Mouse (Mus musculus) midbrain, embryonic 11.5 days (tissue): ENCODE results near the gene Gm2a. TPM values are rescaled to one million over a fixed set of nuclear protein-coding genes. Genes with fewer than 3 reads are reported as not detected.

Experiments used
- ATAC-seq: fragments of 200-750 bp; cut with Nextera tagmentation; 2 replicates; pipeline ENCODE4 v1.8.0; 2017; ENCODE audit warnings: moderate TSS enrichment, moderate library complexity; ENCODE audit not compliant: low FRiP score
- DNase-seq: peaks from one replicate; pipeline ENCODE4 v3.0.0; 2015; ENCODE audit warnings: low spot score; ENCODE audit errors: missing footprints
- H3K27ac ChIP-seq: fragments of 300-500 bp; sonication (generic); 2 replicates; pipeline ENCODE4 v1.5.1; 2014; ENCODE audit warnings: low read depth, low read length
- H3K27me3 ChIP-seq: fragments of 300-500 bp; sonication (generic); 2 replicates; pipeline ENCODE4 v1.6.1; 2014; ENCODE audit warnings: mild to moderate bottlenecking, low read length, moderate library complexity, mixed read lengths; ENCODE audit not compliant: control insufficient read depth, insufficient read depth
- H3K36me3 ChIP-seq: fragments of 300-500 bp; sonication (generic); 2 replicates; pipeline ENCODE4 v1.6.1; 2014; ENCODE audit warnings: mild to moderate bottlenecking, low read length, moderate library complexity, mixed read lengths; ENCODE audit not compliant: control insufficient read depth, insufficient read depth
- H3K4me1 ChIP-seq: fragments of 300-500 bp; sonication (generic); 2 replicates; pipeline ENCODE4 v1.6.1; 2014; ENCODE audit warnings: low read length; ENCODE audit not compliant: control insufficient read depth, insufficient read depth
- H3K4me2 ChIP-seq: fragments of 300-500 bp; sonication (generic); 2 replicates; pipeline ENCODE4 v1.6.1; 2014; ENCODE audit warnings: mild to moderate bottlenecking, moderate library complexity
- H3K4me3 ChIP-seq: fragments of 300-500 bp; sonication (generic); 2 replicates; pipeline ENCODE4 v1.5.1; 2014; ENCODE audit warnings: low read depth, low read length
- H3K9ac ChIP-seq: fragments of 300-500 bp; sonication (generic); 2 replicates; pipeline ENCODE4 v1.6.1; 2014; ENCODE audit warnings: low read length
- H3K9me3 ChIP-seq: fragments of 300-500 bp; sonication (generic); 2 replicates; pipeline ENCODE4 v1.6.1; 2016; ENCODE audit warnings: low read length; ENCODE audit not compliant: control insufficient read depth
- WGBS: fragments of 180-500 bp; shearing (Covaris S2); extraction: QIAGEN DNeasy Blood & Tissue Kit; methylation state at CpG from one replicate; pipeline ENCODE4 v1.1.7; 2014; 5-methylcytosine and 5-hydroxymethylcytosine counted together
- polyA plus RNA-seq: library from polyadenylated mRNA; unstranded; fragments of >200 nt; fragmentation: Nextera tagmentation; extraction: Ambion mirVana; gene quantifications from 2 replicates; pipeline ENCODE4 v1.2.1, GENCODE M21; 2014

The Gm2a gene
- polyA plus RNA-seq, 1 experiment from 2014 or later: 15.0 TPM

DNA sequence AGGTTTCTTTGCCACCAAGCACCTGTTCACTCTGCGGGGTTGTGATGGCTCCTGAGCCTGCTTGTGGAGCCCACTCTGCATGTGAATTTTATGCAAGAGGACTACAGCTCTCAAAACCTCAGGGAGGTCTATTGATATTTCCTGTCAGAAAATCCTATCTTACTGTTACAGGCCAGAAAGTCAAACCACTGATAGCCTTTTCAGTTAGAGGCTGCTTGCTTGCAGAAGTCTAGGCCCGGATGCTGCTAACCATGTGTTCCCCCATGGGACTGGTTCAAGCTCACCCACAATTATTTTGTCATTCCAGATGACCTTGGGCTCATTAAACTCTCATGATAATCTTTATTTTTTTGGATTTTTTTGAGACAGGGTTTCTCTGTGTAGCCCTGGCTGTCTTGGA is 19.1 kb downstream of the Gm2a start:
- Histone ChIP-seq H3K4me2 (no peak overlapping the region), H3K4me1 (no peaks in the 10 kb centered on the region), H3K27ac (no peak overlapping the region), H3K27me3 (no peaks in the 10 kb centered on the region), H3K4me3 (no peak overlapping the region), H3K36me3 (no peaks in the 10 kb centered on the region), H3K9me3 (no peaks in the 10 kb centered on the region), H3K9ac (no peak overlapping the region)
- WGBS: 89% methylated on average over 2 of the region's 2 CpGs
- DNase-seq (no peak), ATAC-seq (no peak)

DNA sequence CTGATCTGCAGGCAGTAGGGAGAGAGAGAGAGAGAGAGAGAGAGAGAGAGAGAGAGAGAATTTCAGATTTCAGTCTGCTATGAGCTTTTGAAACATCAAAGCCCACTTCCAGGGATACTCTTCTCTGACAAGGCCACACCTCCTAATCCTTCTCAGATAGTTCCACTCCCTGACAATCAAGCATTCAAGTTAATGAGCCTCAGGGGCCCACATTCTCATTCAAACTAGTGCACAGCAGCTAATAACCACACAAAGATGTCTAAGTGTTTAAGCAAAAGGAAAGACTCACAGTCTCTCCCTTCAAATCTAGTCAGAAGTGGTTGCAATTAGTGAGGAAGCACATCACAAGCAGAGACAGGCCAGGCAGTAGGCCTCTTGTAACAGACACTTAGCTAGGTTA is 22.4 kb downstream of the Gm2a start:
- Histone ChIP-seq H3K36me3 (no peaks in the 10 kb centered on the region), H3K27ac (no peak overlapping the region), H3K4me2 (no peak overlapping the region)

DNA sequence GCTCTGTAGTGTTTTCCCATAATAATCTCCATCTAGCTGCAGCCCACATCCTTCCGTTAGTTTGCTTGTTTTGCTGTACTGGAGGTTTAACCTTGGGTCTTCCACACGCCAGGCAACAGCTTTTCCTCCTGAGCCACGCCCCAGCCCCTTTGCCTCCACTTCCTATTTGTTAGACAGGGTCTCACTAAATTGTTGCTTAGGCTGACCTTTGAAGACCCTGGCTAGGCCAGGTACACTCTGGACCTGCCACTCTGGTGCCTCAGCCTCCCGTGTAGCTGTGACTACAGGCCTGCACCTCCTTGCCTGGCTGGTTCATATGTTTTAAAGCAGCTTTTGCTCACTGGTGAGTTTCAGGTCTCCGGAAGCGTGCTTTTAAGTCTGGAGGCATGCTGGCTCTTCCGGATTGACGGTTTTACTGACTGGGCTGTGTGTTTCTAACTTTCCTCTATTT is 22.9 kb downstream of the Gm2a start:
- H3K36me3 ChIP-seq: no peaks in the 10 kb centered on the region
- WGBS: 86% methylated on average over 8 of the region's 8 CpGs
- H3K9ac ChIP-seq: no peak overlapping the region
- no peaks in the 10 kb centered on the region for H3K4me1 ChIP-seq
- no peaks in the 10 kb centered on the region for H3K9me3 ChIP-seq
- H3K4me2 ChIP-seq: no peak overlapping the region
- H3K4me3 ChIP-seq: no peak overlapping the region
- ATAC-seq (no peak), DNase-seq (no peak)
- H3K27ac ChIP-seq: no peak overlapping the region
- H3K27me3 ChIP-seq: no peaks in the 10 kb centered on the region

More for the DNA sequence above, 22.4 kb downstream of the Gm2a start:
- no peak for DNase-seq
- no peaks in the 10 kb centered on the region for H3K27me3 ChIP-seq
- no peak overlapping the region for H3K9ac ChIP-seq
- no peaks in the 10 kb centered on the region for H3K4me1 ChIP-seq
- no peak overlapping the region for H3K4me3 ChIP-seq
- ATAC-seq: no peak
- H3K9me3 ChIP-seq: no peaks in the 10 kb centered on the region

DNA sequence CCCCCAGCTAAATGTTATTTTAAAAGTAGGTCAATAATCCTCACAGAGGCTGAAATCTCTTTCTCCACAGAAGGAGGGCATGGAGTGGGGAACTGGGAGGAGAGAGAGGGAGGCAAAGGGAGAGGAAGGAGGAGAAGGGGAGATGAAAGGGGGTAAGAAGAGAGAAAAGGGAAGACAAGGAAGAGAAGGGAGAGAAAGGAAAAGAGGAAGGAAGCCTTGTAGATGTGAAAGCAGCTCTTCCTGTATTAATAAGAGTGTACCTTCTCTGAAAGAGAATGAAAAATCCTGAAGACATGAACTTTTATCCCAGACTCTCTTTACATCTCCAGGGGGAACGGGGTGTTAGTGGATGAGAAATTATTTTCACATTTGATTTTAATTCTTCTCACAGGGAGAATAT is 23.5 kb downstream of the Gm2a start:
- Histone ChIP-seq H3K36me3 (no peaks in the 10 kb centered on the region), H3K4me1 (no peaks in the 10 kb centered on the region), H3K9ac (no peak overlapping the region), H3K4me3 (no peak overlapping the region), H3K4me2 (no peak overlapping the region), H3K27me3 (no peaks in the 10 kb centered on the region), H3K27ac (no peak overlapping the region), H3K9me3 (no peaks in the 10 kb centered on the region)
- ATAC-seq (no peak), DNase-seq (no peak)
- 93% methylated on average over 1 of the region's 1 CpGs for WGBS

DNA sequence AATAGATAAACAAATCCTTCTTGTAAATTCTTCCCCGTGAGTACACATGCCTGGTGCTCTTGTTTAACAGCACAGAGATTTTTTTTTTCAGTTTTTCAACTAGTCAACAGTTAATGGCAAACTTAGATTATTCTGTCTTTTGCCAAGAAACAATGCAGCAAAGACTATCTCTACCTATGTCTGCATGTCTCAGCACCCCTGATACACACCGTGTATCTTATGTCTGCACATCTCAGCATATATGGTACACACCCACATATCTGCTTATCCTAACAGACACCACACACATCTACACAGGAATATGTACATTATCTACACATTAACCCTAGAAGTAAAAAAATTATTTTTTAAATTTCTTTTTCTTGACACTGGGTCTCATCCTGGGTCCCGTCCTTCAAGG is 28.7 kb downstream of the Gm2a start:
- Histone ChIP-seq H3K4me1 (no peaks in the 10 kb centered on the region), H3K4me3 (no peak overlapping the region), H3K4me2 (no peak overlapping the region), H3K9me3 (no peaks in the 10 kb centered on the region), H3K9ac (no peak overlapping the region), H3K36me3 (no peaks in the 10 kb centered on the region), H3K27me3 (no peaks in the 10 kb centered on the region), H3K27ac (no peak overlapping the region)
- DNase-seq: no peak
- WGBS: 87% methylated on average over 3 of the region's 3 CpGs
- ATAC-seq: no peak

DNA sequence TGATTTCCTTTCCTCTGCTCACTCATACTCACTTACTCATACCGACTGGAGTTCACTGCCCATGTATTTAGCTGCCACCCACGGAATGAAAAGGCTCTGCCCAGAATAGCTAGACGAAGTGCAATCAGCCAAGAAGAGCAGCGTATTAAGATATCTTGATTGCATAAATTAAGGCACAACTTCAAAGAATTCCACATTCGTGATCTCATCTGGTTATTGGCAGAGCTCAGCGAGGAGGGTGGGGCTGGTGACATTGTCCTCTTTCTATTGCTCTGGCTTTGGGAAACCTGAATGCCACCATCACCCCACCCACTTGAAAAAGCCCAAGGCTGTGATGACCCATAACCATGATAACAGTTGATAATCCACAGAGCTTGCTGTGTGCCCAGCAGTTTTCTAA is 30.0 kb downstream of the Gm2a start:
- no peaks in the 10 kb centered on the region for H3K36me3 ChIP-seq
- DNase-seq (no peak), ATAC-seq (no peak)
- no peak overlapping the region for H3K4me3 ChIP-seq
- H3K9me3 ChIP-seq: no peaks in the 10 kb centered on the region
- no peak overlapping the region for H3K4me2 ChIP-seq
- 77% methylated on average over 6 of the region's 6 CpGs for WGBS
- no peaks in the 10 kb centered on the region for H3K4me1 ChIP-seq
- no peaks in the 10 kb centered on the region for H3K27me3 ChIP-seq
- no peak overlapping the region for H3K27ac ChIP-seq
- no peak overlapping the region for H3K9ac ChIP-seq

DNA sequence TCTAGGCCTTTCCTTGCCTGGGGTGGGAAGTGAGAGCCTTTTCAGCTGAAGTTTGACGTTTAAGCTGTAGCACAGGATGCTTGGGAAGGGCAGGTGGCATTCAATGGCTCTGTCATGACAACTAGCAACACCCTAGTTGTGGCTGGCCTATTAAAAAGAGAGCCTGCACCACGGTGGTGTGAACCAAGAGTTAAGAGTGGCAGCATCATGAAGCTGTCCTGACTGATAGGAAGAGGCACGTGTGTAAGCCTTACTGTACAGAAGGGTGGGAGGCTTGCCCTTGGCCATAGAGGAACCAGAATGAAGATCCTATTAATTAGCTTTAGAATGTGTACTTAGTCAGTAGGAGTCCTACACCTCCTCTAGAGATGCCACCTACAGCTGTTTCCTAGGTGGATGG is 30.5 kb downstream of the Gm2a start:
- Histone ChIP-seq H3K27me3 (no peaks in the 10 kb centered on the region), H3K27ac (no peak overlapping the region), H3K9me3 (no peaks in the 10 kb centered on the region), H3K4me3 (no peak overlapping the region), H3K4me2 (no peak overlapping the region), H3K36me3 (no peaks in the 10 kb centered on the region), H3K9ac (no peak overlapping the region), H3K4me1 (no peaks in the 10 kb centered on the region)
- ATAC-seq (no peak), DNase-seq (no peak)
- 82% methylated on average over 3 of the region's 3 CpGs for WGBS

DNA sequence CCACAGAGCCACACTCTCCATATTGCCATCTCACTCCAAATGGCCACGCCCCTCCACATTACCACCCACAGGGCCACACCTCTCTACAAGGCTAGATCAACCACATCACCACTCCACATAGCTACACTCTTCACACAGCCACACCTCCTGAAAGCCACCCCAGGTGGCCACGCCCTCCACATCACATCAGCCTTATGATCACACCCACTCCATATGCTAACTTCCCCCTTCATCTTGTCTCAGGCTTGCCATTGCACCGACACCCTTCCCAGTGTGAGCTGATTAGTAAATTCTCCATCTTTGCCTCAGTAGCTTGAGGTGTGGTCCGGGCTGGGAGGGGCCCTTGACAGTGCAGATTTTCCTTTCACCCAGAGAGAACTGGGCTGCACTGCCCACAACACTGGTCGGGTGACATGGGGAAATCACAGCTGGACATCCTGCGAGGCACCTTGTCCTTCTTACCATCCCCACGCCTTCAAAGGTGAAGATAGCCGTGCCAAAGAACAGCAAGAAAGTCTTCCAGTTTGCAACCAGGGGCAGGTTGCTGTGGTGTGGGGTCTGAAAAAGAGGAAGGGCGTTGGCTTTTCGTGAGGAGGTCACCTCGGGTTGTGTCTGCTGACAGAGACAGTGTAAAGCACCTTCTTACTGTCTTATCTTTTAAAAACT is 33.3 kb downstream of the Gm2a start:
- H3K4me1 ChIP-seq: no peaks in the 10 kb centered on the region
- H3K27ac ChIP-seq: no peak overlapping the region
- WGBS: 91% methylated on average over 11 of the region's 11 CpGs
- no peak overlapping the region for H3K4me2 ChIP-seq
- no peak overlapping the region for H3K9ac ChIP-seq
- no peak for DNase-seq
- no peaks in the 10 kb centered on the region for H3K36me3 ChIP-seq
- H3K27me3 ChIP-seq: no peaks in the 10 kb centered on the region
- ATAC-seq: no peak
- H3K4me3 ChIP-seq: no peak overlapping the region
- no peaks in the 10 kb centered on the region for H3K9me3 ChIP-seq

DNA sequence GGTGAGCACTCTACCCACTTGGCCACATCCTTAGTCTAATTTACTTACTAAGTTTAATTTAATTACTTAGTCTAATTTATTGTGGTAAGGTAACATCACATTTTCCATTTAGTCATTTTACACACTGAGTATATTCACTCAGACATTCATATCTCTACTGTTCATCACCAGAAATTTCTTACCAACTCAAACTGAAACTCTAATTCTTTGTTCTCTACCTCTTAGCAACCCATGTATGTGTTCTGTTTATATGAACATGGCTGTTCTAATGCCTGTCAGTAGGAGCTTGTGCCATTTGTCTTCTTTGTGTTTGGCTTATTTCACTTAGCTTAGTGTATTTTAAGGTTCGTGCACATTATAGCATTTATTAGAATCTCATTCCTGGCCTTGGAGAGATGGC is 34.0 kb downstream of the Gm2a start:
- ATAC-seq (no peak), DNase-seq (no peak)
- no peaks in the 10 kb centered on the region for H3K27me3 ChIP-seq
- no peaks in the 10 kb centered on the region for H3K36me3 ChIP-seq
- H3K4me1 ChIP-seq: no peaks in the 10 kb centered on the region
- no peak overlapping the region for H3K4me3 ChIP-seq
- WGBS: 90% methylated on average over 1 of the region's 1 CpGs
- no peak overlapping the region for H3K27ac ChIP-seq
- no peaks in the 10 kb centered on the region for H3K9me3 ChIP-seq
- H3K4me2 ChIP-seq: no peak overlapping the region
- H3K9ac ChIP-seq: no peak overlapping the region
